Mouse (Mus musculus): ENCODE measurements at regions not wholly inside any gene's neighbourhood (a gene's known extent, or its start where the extent isn't known, plus 50 kb on each side); places are given as distances from the start of the nearest gene placed in this dataset.

- WGBS, result 43% methylated on average over 3 of the region's 3 CpGs
- no peaks in the 10 kb centered on the region for H3K36me3 ChIP-seq (ENCODE audit: control insufficient read depth, insufficient read depth, low read length)
- no peak overlapping the region for H3K9ac ChIP-seq (ENCODE audit: low read length)
- ATAC-seq (ENCODE audit: low read depth), result no peak
- no peaks in the 10 kb centered on the region for H3K9me3 ChIP-seq (ENCODE audit: control insufficient read depth, low read length)
- H3K4me3 ChIP-seq (ENCODE audit: low read length), result no peak overlapping the region
- no peak overlapping the region for H3K4me2 ChIP-seq (ENCODE audit: low read depth, low read length)
- H3K27ac ChIP-seq (ENCODE audit: low read length), result no peak overlapping the region
- no peaks in the 10 kb centered on the region for H3K27me3 ChIP-seq (ENCODE audit: control insufficient read depth, insufficient read depth, low read depth, low read length)
- no peaks in the 10 kb centered on the region for H3K4me1 ChIP-seq (replicated peaks; ENCODE audit: control insufficient read depth, insufficient read depth, low read length)
Observed at GRCm38 (mm10) chr14:16881249-16881648, 62.3 kb upstream of the Rarb start.

GRCm38 (mm10) chr14:16869221-16869620 is 50.3 kb upstream of the Rarb start:
- no peak overlapping the region for H3K4me2 ChIP-seq (ENCODE audit: low read depth, low read length)
- no peaks in the 10 kb centered on the region for H3K9me3 ChIP-seq (ENCODE audit: control insufficient read depth, low read length)
- H3K36me3 ChIP-seq (ENCODE audit: control insufficient read depth, insufficient read depth, low read length), result no peaks in the 10 kb centered on the region
- no peak overlapping the region for H3K4me3 ChIP-seq (ENCODE audit: low read length)
- no peaks in the 10 kb centered on the region for H3K4me1 ChIP-seq (replicated peaks; ENCODE audit: control insufficient read depth, insufficient read depth, low read length)
- no peak for ATAC-seq (ENCODE audit: low read depth)
- no peak overlapping the region for H3K9ac ChIP-seq (ENCODE audit: low read length)
- H3K27me3 ChIP-seq (ENCODE audit: control insufficient read depth, insufficient read depth, low read depth, low read length), result no peaks in the 10 kb centered on the region
- H3K27ac ChIP-seq (ENCODE audit: low read length), result no peak overlapping the region
- 88% methylated on average over 2 of the region's 2 CpGs for WGBS

Measured in lung, embryonic 16.5 days (tissue).